Mouse (Mus musculus): Measurements from ENCODE around the gene Hfe2.
A peak's percentile ranks its signal among the peaks of the same experiment; 100 is the strongest.
"Not testable (repeated sequence)": the region's sequence is repeated elsewhere in the genome, so short reads cannot be mapped to it uniquely, and the experiment has no call there.

The Hfe2 gene

GRCm38 (mm10) chr3:96524914-96525313 lies at the start of gene Hfe2:
Gene Hfe2, plus strand, starts transcription at chr3:96525172.
- no peak for DNase-seq (ENCODE audit: low read depth, low spot score)

GRCm38 (mm10) chr3:96477084-96477483 lies 47.9 kb upstream of the Hfe2 start:
- no peak for DNase-seq (ENCODE audit: low read depth, low spot score)

DNA sequence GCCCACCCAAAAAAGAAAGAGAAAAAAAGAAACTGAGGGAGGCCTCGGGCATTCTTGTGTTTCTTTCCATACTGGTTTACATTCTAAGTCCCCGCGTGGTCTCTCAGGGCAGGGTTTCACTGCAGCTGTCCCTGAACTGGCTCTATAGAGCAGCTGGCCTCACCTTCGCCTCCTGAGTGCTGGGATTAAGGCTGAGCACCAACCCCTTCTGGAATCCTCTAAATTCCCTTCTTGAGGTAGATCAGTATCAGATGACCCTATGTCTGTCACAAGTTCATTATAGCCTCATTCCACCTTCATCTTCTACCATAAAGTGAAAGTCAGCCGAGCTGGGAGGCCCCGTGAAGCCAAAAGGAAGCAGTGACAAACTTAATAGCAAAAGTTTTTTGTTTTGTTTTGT lies 47.4 kb upstream of the Hfe2 start:
- no peak for DNase-seq (ENCODE audit: low read depth, low spot score)

DNA sequence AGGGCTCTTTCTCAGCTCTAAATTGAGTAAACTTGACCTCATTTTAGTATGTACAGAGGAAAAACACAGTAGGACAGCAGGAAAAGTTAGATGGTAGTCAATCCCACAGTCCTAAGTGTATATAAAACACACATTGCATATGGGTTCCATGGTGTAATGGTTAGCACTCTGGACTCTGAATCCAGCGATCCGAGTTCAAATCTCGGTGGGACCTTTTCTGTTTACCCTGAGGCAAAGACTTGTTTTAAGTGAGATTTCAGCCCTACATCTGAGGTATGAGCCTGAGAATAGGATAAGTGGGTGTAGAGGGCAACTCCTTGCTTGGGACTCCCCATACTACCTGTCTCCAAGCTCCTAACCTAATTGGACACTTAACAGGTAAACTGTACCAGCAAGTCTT lies 45.7 kb upstream of the Hfe2 start:
- peak; percentile 67 for DNase-seq (ENCODE audit: low read depth, low spot score)

- DNase-seq (ENCODE audit: low read depth, low spot score): no peak
Observed at GRCm38 (mm10) chr3:96480684-96481270, 44.2 kb upstream of the Hfe2 start.

- no peak for DNase-seq (ENCODE audit: low read depth, low spot score)
Observed at GRCm38 (mm10) chr3:96481856-96482255, 43.1 kb upstream of the Hfe2 start.

DNA sequence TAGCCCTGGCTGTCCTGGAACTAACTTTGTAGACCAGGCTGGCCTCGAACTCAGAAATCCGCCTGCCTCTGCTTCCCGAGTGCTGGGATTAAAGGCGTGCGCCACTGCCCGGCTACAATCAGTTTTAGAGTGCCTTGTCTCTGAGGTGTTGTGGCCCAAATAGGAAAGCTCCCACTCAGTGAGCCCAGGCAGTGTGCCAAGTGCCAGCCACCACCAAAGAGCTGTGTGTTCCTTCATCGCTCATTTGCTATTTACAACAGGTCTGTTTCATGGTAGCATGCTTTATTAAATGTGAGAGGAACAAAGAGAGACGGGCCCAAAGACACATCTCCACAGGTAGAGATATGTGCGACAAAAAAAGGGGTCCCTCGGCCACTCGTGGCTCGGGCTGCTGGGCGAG lies 42.5 kb upstream of the Hfe2 start:
- DNase-seq (ENCODE audit: low read depth, low spot score): no peak

- not testable (repeated sequence) for DNase-seq (ENCODE audit: low read depth, low spot score)
Observed at GRCm38 (mm10) chr3:96483044-96483443, 41.9 kb upstream of the Hfe2 start.

DNA sequence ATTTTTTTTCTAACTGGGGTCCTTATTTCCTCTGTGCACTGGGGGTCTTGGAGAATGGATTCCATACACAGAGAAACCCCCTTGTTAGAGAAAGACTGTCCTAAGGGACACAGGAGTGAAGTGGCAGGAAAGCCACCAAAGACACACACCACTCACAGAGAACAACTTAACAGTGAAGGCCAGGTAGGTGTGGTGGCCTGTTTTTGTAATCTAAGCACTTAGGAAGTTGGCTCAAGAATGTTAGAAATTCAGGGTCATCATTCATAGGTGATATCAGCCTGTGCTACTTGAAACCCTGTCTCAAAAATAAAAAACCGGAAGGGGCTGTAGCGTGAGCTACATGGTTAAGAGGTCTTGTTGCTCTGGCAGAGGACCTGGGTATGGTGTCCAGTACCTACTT lies 41.0 kb upstream of the Hfe2 start:
- DNase-seq (ENCODE audit: low read depth, low spot score): no peak

DNA sequence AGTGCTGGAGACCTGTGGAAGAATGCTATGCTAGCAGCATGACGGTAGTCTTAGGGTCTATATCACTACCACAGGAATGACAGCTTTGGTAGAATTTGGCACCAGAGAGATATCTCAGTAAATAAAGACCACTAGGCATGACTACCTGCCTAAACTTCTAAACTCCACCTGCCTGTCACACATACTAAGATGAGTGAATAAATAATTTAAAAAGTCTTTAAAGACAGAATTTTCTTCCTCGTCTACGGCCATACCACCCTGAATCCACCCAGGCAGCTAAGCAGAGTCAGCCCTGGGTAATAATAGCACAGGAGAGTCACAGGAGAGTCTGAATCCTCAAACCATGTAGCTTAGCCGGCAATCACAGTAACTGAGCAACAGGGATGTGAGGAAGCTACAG lies 40.1 kb upstream of the Hfe2 start:
- DNase-seq (ENCODE audit: low read depth, low spot score): no peak

DNA sequence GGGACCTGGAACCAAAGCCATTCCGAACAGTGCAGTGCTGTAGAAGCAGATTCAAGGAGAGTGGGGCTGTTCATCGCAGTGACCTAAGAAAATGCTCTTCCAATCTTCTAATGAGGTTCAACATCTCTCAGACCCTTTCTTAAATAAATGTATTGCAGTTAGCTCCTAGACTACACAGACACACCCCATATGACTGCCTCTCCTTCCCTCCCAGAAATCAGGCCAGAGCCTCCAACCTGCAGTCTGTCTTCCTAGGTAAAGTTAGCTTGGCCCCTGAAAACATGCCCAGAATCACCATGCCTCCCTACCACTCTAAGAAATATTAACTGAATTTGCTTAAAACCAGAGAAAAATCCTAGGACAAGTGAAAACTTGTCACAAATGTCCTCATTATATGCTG lies 39.6 kb upstream of the Hfe2 start:
- DNase-seq (ENCODE audit: low read depth, low spot score): no peak

DNA sequence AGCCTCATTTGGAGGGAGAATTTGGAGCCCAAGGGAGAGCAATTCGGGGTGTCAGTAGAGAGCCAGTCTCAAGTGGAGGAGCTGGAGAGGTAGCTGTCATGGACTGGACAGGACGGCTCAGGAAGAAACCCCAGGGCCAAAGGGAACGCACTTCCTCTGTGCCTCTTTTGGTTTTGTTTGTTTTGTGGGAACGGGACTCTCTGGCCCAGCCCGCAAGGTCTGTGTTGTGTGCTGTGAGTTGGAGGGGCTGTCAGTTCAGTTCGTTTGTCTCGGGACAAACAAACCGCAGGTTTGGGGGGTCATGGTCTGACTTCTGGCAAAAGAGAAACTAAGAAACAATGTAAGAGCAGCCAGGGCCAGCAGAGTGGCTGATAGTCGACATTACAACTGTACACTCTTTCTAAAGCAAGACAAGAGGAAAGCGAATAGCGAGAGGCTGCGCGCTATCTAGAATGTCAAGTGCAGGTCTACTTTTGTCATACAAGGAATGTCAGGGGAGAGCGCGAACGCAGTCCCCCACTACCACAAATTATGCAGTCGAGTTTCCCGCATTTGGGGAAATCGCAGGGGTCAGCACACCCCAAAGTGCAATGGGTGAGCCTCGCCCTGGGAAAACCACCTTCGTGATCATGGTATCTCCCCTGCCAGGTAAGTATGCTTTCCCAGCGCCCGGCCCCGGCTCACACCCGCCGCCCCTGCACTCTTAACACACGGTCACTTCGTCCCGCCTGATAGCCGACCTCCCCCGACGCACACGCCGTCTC lies 38.7 kb upstream of the Hfe2 start:
- not testable (repeated sequence) for DNase-seq (ENCODE audit: low read depth, low spot score)

GRCm38 (mm10) chr3:96486828-96487559 lies 38.0 kb upstream of the Hfe2 start:
- not testable (repeated sequence) for DNase-seq (ENCODE audit: low read depth, low spot score)

DNA sequence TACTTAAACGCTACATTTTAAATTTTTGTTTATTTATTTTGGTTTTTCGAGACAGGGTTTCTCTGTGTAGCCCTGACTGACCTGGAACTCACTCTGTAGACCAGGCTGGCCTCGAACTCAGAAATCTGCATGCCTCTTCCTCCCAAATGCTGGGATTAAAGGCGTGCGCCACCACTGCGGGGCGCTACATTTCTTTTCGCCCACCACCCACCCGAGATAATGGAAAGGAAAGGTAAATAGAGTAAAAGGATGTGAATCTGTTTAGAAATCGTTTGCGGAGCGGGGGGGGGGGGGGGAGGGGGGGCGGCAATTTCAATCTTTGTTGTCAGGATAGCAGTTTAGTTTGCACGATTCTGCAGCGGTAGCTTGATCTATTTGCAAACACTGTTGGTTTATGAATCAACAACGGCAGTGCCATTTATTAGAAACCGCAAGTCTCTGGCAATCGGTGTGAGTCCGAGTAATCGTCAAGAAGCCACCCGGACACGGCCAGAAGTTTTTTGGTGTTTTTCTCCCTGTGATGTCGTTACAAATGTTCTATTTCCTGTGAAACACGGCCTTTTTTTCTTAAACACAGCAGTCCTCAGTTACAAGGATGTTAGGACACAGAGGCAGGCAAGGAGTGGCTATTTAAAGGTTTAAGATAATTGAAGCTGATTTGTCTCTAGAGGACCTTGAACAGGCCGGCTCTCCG lies 37.2 kb upstream of the Hfe2 start:
- DNase-seq (ENCODE audit: low read depth, low spot score): peak; percentile 71

- not testable (repeated sequence) for DNase-seq (ENCODE audit: low read depth, low spot score)
Observed at GRCm38 (mm10) chr3:96488290-96488906, 36.6 kb upstream of the Hfe2 start.

DNA sequence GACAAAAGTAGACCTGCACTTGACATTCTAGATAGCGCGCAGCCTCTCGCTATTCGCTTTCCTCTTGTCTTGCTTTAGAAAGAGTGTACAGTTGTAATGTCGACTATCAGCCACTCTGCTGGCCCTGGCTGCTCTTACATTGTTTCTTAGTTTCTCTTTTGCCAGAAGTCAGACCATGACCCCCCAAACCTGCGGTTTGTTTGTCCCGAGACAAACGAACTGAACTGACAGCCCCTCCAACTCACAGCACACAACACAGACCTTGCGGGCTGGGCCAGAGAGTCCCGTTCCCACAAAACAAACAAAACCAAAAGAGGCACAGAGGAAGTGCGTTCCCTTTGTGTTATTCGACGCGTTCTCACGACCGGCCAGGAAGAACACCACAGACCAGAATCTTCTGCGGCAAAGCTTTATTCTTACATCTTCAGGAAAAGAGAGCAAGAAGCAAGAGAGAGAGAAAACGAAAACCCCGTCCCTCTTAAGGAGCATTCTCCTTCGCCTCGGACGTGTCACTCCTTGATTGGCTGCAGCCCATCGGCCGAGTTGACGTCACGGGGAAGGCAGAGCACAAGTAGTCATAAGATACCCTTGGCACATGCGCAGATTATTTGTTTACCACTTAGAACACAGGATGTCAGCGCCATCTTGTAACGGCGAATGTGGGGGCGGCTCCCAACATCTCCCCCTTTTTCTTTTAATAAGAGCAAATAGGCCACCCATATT lies 35.9 kb upstream of the Hfe2 start:
- DNase-seq (ENCODE audit: low read depth, low spot score): not testable (repeated sequence)

GRCm38 (mm10) chr3:96489636-96490035 lies 35.3 kb upstream of the Hfe2 start:
- DNase-seq (ENCODE audit: low read depth, low spot score): not testable (repeated sequence)

DNA sequence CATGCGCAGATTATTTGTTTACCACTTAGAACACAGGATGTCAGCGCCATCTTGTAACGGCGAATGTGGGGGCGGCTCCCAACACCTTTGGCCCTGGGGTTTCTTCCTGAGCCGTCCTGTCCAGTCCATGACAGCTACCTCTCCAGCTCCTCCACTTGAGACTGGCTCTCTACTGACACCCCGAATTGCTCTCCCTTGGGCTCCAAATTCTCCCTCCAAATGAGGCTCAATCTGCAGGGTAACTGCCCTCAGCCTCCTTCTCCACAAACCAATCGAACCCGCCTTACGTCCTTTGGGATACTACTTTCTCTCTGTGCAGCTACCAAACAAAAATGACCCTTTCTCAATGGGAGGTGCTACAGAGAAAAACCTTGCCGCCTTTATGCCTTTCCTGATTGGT lies 30.5 kb upstream of the Hfe2 start:
- DNase-seq (ENCODE audit: low read depth, low spot score): not testable (repeated sequence)

DNA sequence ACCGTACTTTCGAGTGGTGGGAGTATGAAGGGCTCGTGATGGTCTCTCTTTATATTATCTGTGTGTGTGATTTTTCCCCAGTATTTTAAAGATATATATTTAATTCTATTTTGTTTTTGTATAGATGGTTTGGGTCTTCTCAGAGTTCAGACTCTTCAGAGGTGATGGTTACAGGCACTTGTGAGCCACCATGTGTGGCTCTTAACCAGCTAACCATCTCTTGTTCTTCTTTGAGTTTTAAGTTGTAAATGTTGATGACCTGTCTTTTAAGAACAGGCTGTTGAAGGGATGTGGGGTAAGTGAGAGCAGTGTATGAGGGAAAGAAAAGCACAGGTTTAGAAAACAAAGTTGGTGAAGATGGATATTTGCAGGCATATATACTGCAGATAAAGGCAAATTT lies 30.1 kb upstream of the Hfe2 start:
- DNase-seq (ENCODE audit: low read depth, low spot score): no peak

- no peak for DNase-seq (ENCODE audit: low read depth, low spot score)
Observed at GRCm38 (mm10) chr3:96495490-96496210, 29.3 kb upstream of the Hfe2 start.
